Mouse (Mus musculus) B cell, adult 2 months (primary cell): ENCODE measurements around the gene Cdon.
A peak's percentile ranks its signal among the peaks of the same experiment; 100 is the strongest.

Experiments
- DNase-seq, 2 experiments: peaks; one replicate each; pipeline ENCODE4 v3.0.0; 2022

The Cdon gene

GRCm38 (mm10) chr9:35494937-35495336, 74.0 kb downstream of the Cdon start:
- DNase-seq = no peak

DNA sequence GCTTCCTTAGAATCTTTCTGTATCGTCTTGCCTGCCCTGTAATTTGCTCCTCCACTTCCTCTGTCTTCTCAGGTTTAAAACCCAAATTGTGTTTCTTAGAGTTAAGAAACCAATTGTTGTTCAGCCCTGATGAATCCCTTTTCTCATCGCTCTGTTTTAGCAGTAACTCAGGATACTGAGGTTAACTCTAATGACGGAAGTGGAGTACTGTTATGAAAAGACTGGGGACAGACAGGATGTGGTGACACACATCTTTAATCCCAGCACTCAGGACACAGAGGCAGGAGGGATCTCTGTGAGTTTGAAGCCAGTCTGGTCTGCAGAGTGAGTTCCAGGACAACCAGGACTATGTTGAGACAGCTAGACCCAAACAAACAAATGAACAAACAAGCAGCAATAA, 74.5 kb downstream of the Cdon start:
- peak; percentile 8 to 13 for DNase-seq

DNA sequence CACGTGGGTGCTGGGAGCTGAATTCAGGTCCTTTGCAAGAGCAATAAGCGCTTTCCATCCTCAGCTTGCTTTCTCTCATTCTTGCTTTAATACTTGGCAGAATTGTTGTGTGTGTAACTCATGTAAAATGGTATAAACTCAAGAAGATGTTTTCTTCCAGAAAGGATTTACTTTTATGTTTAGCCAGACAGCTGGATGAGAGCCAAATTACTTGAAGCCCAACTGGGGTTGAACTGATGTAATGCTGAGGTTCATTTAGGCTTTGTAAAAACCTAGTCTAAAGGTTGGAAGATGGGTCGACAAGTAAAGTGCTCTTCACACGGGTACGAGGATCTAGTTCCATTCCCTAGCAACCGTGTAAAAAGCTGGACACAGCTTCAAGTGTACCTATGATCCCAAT, 79.0 kb downstream of the Cdon start:
- DNase-seq = no peak

GRCm38 (mm10) chr9:35502361-35503000, 81.6 kb downstream of the Cdon start:
- no peak for DNase-seq

DNA sequence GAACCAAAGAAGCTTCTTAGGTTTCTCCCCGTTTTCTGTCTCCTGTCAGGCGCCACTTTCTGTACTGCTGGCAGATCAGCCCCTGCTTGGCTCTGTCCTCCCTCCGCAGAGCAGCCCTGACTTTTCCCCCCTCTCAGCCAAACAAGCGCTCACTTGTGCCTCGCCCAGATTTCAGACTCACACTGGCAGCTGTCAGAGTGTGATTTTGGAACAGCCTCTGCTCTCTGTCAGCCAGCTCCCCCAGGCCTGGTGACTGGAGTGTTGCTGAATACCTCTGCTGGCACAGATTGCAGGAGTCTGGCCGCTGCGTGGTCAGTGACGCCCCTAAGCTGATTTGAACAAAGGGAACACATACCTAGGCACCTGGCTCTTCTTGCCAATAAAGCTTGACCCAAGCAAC, 87.3 kb downstream of the Cdon start:
- DNase-seq = no peak

DNA sequence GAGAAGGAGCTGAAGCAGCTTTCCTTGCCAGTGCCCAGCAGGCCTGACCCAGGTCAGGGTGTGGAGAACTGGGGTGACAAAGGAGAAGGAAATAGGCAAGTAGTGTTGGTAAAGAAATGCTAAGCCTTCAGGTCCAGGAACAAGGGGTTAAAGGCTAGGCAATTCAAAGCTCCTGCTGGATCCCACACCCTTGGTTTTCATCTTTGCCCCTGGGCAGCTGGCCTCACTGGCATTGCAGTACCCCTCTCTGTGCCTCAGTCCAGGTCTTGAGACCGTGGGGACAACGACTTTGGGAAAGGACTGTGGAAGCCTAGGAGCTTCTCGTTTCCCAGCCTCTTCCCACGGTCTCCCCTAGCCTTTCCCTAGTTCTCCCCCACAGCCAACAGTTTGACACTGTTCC, 93.0 kb downstream of the Cdon start:
- no peak for DNase-seq

DNA sequence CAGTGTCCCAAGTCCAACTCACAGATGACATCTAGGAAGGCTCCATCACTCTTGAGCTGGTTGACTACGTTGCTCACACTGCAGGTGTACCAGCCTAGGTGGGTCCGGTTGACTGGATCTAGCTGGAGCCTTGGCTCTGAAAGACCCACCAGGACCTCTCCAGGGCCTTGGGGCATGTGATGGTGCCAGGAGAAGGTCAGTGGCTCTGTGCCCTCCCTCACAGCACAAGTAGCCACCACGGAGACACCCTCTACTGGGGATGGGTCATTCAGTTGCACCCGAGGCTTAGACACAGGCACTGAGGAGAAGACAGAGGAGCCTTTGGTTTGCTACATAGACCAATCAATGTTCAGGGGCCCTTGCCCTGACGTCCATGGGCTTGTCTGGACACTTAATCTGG, 95.3 kb downstream of the Cdon start:
- DNase-seq = no peak

GRCm38 (mm10) chr9:35516711-35517110, 95.8 kb downstream of the Cdon start:
- no peak for DNase-seq

DNA sequence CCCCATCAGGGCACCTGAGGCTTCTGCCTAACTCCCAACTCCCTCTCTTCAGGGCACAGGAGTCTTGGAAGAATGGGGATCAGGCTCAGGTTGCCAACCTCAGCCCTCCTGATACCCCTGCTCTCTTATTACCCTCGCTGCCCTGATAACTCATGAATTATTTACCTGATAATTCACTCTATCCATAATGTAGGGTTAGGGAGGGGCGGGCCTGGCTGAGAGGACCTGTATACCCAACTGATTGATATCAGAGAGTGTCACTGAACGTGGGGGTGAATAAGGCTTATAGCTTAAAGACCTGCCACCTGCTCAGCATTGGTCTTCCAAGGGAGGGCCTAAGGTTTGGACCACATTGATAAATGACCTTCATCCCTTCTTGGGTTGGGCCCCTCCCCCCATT, 97.2 kb downstream of the Cdon start, which contains the start of gene Gm1113:
Gene Gm1113 (minus strand): TSS at position 101 of the 400 bp plus-strand sequence.
- DNase-seq = no peak

GRCm38 (mm10) chr9:35520631-35521348, 99.9 kb downstream of the Cdon start:
- DNase-seq = no peak

- DNase-seq = no peak
Measured at GRCm38 (mm10) chr9:35522241-35522640, 101.3 kb downstream of the Cdon start.

- DNase-seq = no peak
Measured at GRCm38 (mm10) chr9:35522821-35523515, 102.0 kb downstream of the Cdon start.

DNA sequence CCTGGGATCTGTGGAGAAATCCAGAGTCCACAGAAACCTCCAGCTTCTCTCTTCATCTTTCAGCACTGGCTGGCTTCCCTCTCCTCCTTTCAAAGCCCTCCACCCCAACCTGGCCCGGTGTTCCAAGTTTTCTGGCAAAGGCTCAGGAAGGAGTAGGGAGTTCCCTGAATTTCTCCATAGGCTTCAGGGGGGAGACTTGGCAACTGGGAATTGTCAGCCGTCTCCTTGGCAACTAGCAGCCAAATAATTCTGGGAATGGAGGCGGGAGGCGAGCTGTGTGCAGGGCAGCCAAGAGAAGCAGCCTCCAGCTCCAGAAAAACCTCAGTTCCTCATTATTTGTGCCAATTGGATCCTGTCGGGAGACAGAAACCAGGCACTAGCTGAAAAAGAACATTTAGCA, 102.6 kb downstream of the Cdon start:
- no peak for DNase-seq

GRCm38 (mm10) chr9:35523941-35524411, 103.0 kb downstream of the Cdon start:
- DNase-seq = peak; percentile 63 to 68

GRCm38 (mm10) chr9:35529141-35529540, 108.2 kb downstream of the Cdon start:
- no peak for DNase-seq

DNA sequence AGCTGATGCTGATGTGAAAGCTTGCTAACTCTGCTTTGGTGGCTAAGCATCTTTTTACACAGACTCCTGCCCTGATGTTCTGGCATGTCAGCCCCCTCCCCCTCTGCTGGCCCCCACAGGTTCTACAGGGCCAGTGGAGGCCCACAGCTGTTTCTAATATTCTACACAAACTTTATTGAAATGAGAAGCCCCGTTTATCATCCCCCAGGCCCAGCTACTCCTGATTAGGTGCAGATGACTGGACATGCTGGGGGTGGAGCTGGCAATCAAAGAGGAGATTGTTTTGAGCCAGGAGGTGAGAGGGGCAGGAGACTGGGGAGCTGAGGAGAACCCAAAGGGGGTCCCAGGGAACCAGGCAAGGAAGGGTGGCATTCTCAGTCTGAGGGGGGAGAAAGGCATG, 108.9 kb downstream of the Cdon start:
- DNase-seq = no peak

DNA sequence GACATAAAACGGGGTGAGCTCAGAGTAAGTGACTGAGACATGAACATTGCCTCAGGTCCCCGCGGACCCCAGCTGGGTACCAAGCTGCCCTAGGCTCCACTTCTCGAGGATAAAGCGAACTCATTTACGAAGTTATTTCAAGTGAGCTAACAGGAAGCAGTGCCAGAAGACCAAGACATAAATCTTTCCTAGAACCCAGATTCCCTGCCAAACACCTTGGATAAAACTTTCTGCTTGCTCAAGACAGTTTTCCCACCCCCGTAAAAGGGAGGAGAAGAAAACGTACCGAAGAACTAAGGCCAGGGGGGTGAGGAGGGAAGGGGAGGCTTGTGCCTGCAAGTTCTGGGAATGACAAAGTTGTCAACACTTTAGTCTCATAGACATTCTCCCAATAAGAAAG, 112.3 kb downstream of the Cdon start:
- DNase-seq = no peak

DNA sequence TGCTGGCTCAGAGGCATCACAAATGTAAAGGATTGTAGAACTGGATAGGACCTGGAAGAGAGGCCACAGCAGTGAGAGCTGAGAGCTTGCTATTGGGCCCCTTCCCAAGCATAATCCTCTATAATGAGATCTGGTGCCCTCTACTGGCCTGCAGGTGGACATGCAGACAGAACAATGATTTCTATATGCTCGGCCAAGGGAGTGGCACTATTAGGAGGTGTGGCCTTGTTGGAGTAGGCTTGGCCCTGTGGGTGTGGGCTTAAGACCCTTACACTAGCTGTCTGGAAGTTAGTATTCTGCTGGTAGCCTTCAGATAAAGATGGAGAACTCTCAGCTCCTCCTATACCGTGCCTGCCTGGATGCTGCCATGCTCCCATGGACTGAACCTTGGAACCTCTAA, 114.2 kb downstream of the Cdon start:
- peak; percentile 68 to 73 for DNase-seq

GRCm38 (mm10) chr9:35535876-35536275, 114.9 kb downstream of the Cdon start:
- DNase-seq = no peak

GRCm38 (mm10) chr9:35539001-35539750, 118.2 kb downstream of the Cdon start:
- DNase-seq = no peak

DNA sequence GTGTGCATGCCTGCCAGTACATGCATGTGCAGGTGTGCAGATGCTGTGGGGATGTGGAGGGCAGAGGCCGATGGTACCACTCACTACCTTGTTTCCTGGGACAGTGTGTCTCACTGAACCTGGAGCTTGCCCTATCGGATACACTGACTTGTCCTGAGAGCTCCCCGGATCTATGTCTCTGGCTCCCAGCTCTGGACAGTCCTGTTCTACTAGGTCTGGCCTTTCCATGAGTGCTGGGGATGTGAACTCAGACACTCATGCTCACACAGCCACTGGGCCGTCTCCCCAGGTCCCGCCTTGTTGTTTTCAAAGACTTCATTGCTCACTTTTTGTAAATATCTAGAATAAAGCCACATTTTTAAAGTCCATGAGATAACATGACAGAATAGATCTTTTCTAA, 120.1 kb downstream of the Cdon start:
- no peak for DNase-seq

DNA sequence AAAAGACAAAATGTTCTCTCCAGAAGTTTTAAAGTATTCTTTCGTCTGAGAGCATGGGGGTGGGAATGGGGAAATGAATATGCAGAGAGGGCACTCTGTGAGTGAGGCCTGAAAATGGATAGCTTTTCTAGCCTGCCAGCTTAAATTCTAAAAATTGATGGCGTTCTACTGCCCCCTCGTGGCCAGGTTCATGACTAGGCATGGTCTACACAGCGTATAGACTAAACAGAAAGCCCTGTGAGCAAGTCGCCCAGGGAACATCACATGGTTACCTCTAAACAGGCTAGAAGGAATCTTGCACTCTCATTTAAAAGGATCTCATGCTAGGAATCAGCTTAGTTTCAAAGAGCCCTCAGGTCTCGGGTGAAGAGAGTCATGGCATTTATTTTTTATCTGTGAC, 120.6 kb downstream of the Cdon start:
- peak; percentile 91 to 93 for DNase-seq

DNA sequence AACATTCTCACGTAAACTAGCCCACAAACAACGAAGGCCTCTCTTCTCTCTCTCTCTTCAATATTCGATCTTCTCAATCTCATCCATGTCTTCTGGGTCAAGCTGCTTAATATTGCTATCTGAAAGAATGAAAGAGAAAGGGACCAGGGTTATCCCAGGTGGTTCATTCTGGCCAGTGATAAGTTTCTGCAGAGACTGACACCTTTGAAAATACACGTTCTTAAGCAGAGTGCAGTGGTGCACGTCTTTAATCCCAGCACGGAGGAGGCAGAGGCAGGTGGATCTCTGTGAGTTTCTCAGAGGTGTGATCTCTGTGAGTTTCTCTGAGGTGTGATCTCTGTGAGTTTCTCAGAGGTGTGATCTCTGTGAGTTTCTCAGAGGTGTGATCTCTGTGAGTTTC, 121.0 kb downstream of the Cdon start:
- no peak for DNase-seq
